ENCODE assay signal across 12 mouse cellular contexts in the genomic region with DNA sequence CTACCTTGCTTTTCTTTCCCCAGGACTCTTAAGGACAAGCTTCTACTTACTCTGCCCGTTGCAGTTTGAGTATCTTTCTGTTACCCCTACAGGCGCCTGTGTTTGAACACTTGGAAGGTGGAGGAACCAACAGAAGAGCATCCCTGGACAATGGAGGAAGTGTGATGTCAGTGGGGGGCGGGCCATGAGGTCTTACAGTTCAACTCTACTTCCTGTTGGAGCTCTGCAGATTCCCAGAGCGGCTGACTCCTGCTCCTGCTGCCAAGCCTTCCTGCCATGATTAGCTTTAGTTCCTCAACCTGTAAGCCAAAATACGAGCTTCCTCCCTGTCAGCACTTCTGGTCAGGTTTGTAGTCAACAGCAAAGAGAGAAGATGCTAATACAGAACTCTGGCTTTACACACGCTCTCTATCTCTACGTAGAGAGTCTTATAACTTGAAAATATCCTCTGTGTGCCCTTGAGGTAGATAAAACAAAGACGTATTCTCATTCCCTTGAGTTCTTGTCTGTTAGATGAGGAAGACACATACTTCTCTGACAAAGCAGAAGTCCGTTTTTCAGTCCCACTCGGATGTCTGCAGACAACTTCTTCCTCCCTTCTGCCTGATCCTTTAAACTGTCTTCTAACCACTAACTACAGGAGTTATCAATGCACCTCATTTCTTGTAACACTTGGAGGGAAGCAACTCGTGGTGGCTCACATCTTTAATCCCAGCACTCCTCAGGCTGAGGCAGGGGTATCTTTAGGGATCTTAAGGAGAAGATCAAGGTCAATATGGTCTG. TPM values are rescaled to one million over a fixed set of nuclear protein-coding genes. Genes with fewer than 3 reads are reported as not detected.
DNase-seq lines count a peak whose midpoint lies in the region; ATAC-seq and TF ChIP-seq lines count a peak whose summit lies in the region.
"Had no signal": no experiment of that assay in that cellular context is flagged by ENCODE, and none has a peak within 500 bp of the region (broad histone marks: within the 10 kb centered on the region; RNA-seq: fewer than 3 reads in every experiment).

No protein-coding gene starts in this region.

- TF ChIP-seq CTCF in heart, postnatal 0 days (IDR thresholded peaks at IDR 0.05; ENCODE audit: low read depth) = no peak

- no peak overlapping the region for H3K4me2 ChIP-seq in heart, postnatal 0 days (ENCODE audit: low read depth, low read length)
- no peak overlapping the region for H3K4me2 ChIP-seq in liver, embryonic 12.5 days
- H3K4me2 ChIP-seq: hindbrain, embryonic 14.5 days had no signal

- WGBS in heart, postnatal 0 days = 49% methylated on average over 11 of the region's 11 CpGs
- 20% methylated on average over 11 of the region's 11 CpGs for WGBS in liver, embryonic 12.5 days (ENCODE audit: insufficient replicate concordance)

- H3K9ac ChIP-seq in heart, postnatal 0 days (replicated peaks; ENCODE audit: low read depth, low read length) = no peak overlapping the region
- H3K9ac ChIP-seq in liver, embryonic 12.5 days = no peak overlapping the region
- H3K9ac ChIP-seq: hindbrain, embryonic 14.5 days had no signal

- H3K4me1 ChIP-seq in heart, postnatal 0 days (ENCODE audit: control insufficient read depth, insufficient read depth) = no peaks in the 10 kb centered on the region
- H3K4me1 ChIP-seq in liver, embryonic 12.5 days = no peaks in the 10 kb centered on the region

- no peaks in the 10 kb centered on the region for H3K27me3 ChIP-seq in heart, postnatal 0 days (ENCODE audit: control insufficient read depth, insufficient read depth, low read length)
- H3K27me3 ChIP-seq in liver, embryonic 12.5 days (replicated peaks) = no peaks in the 10 kb centered on the region

- H3K4me3 ChIP-seq in heart, postnatal 0 days (ENCODE audit: low read depth, low read length) = no peak overlapping the region
- no peak overlapping the region for H3K4me3 ChIP-seq in liver, embryonic 12.5 days
- H3K4me3 ChIP-seq: left cerebral cortex, adult 2 months had no signal

- peak; percentile 49; the same call in 1 of the 2 replicates for ATAC-seq in heart, postnatal 0 days (ENCODE audit: insufficient read depth, low read depth)
- ATAC-seq in liver, embryonic 12.5 days = no peak

- TF ChIP-seq EP300 in heart, postnatal 0 days (IDR thresholded peaks at IDR 0.05; ENCODE audit: low read depth) = no peak

- intact Hi-C loops in heart, postnatal 25 days (cut with DNase I) = no loop called here

- no peaks in the 10 kb centered on the region for H3K9me3 ChIP-seq in heart, postnatal 0 days (replicated peaks; ENCODE audit: control insufficient read depth, low read length)
- H3K9me3 ChIP-seq in liver, embryonic 12.5 days (replicated peaks) = no peaks in the 10 kb centered on the region

- no peak overlapping the region for H3K27ac ChIP-seq in heart, postnatal 0 days (ENCODE audit: low read depth)
- peak overlapping the region; percentile 12; the same call in 1 of the 2 replicates for H3K27ac ChIP-seq in liver, embryonic 12.5 days
- H3K27ac ChIP-seq: hindbrain, embryonic 14.5 days; left cerebral cortex, adult 2 months had no signal

- peak; percentile 51 for DNase-seq in heart, postnatal 0 days (ENCODE audit: low spot score)
- DNase-seq in heart, postnatal 25 days (ENCODE audit: low spot score) = no peak
- peak; percentile 3 for DNase-seq in thymus, postnatal 0 days (ENCODE audit: low spot score)
- no peak for DNase-seq in thymus, adult 18-20 months
- DNase-seq in thymus, postnatal 4 days = peak; percentile 38
- no peak for DNase-seq in frontal cortex, postnatal 14 days (ENCODE audit: low spot score in 2 of 2)
- no peak for DNase-seq in layer of hippocampus, adult 9-11 months
- DNase-seq: cerebellum, adult 11-12 months; right cerebral cortex, postnatal 14 days had no signal

- H3K36me3 ChIP-seq in heart, postnatal 0 days (replicated peaks; ENCODE audit: control insufficient read depth, insufficient read depth, low read length) = no peaks in the 10 kb centered on the region
- H3K36me3 ChIP-seq in liver, embryonic 12.5 days = no peaks in the 10 kb centered on the region

RNA-seq across cellular contexts. Expression of a gene that starts 13.7 kb away (rescaled TPM):
- total RNA-seq in heart, postnatal 0 days (2014; rRNA removed; ENCODE audit: low replicate concordance) = 0.88 and 1.6 TPM in 2 replicates
- polyA plus RNA-seq in heart, postnatal 0 days (2015; fragmentation: Nextera tagmentation; extraction: Ambion mirVana) = 4.3 and 5.1 TPM in 2 replicates
- 1 to 10 TPM; 3.5 to 4.8 TPM for total RNA-seq in heart, postnatal 25 days (2021)
- 1.6 TPM in 2 replicates for polyA plus RNA-seq in thymus, postnatal 0 days (2015; fragmentation: Nextera tagmentation; extraction: Ambion mirVana)
- polyA plus RNA-seq in liver, embryonic 12.5 days (2016; fragmentation: Nextera tagmentation; extraction: Ambion mirVana) = 2.8 and 3.0 TPM in 2 replicates

Comparison
In these comparisons a context has a peak if more than half of its experiments do, and no peak if none do; other contexts are left out.
1. DNase-seq: peak in heart, postnatal 0 days (single experiment), thymus, postnatal 0 days (single experiment) and thymus, postnatal 4 days (single experiment); none in heart, postnatal 25 days (single experiment), thymus, adult 18-20 months (0 of 2), frontal cortex, postnatal 14 days (0 of 2) and layer of hippocampus, adult 9-11 months (single experiment).